Mouse (Mus musculus) forebrain, embryonic 13.5 days (tissue): ENCODE results near the gene Stac. TPM values are rescaled to one million over a fixed set of nuclear protein-coding genes. Genes with fewer than 3 reads are reported as not detected.

Experiments
- ATAC-seq: fragments of 200-750 bp; cut with Nextera tagmentation; 2 replicates; pipeline ENCODE4 v1.8.0; 2017
- H3K27ac ChIP-seq: fragments of 300-500 bp; sonication (generic); 2 replicates; pipeline ENCODE4 v1.5.1; 2015; ENCODE audit warnings: inconsistent platforms, mild to moderate bottlenecking, moderate library complexity
- H3K27me3 ChIP-seq: fragments of 300-500 bp; sonication (generic); 2 replicates; pipeline ENCODE4 v1.6.1; 2015; ENCODE audit warnings: mild to moderate bottlenecking, inconsistent platforms
- H3K36me3 ChIP-seq: fragments of 300-500 bp; sonication (generic); 2 replicates; pipeline ENCODE4 v1.6.1; 2015; ENCODE audit warnings: mild to moderate bottlenecking, inconsistent platforms; ENCODE audit not compliant: poor library complexity, severe bottlenecking
- H3K4me1 ChIP-seq: fragments of 300-500 bp; sonication (generic); 2 replicates; pipeline ENCODE4 v1.6.1; 2015; ENCODE audit warnings: inconsistent platforms
- H3K4me2 ChIP-seq: fragments of 300-500 bp; sonication (generic); 2 replicates; pipeline ENCODE4 v1.6.1; 2015; ENCODE audit warnings: inconsistent platforms, mild to moderate bottlenecking, moderate library complexity
- H3K4me3 ChIP-seq: fragments of 300-500 bp; sonication (generic); 2 replicates; pipeline ENCODE4 v1.5.1; 2015; ENCODE audit warnings: mild to moderate bottlenecking, inconsistent platforms
- H3K9ac ChIP-seq: fragments of 300-500 bp; sonication (generic); 2 replicates; pipeline ENCODE4 v1.6.1; 2015; ENCODE audit warnings: mild to moderate bottlenecking, inconsistent platforms
- H3K9me3 ChIP-seq: fragments of 300-500 bp; sonication (generic); replicated peaks from 2 replicates; pipeline ENCODE4 v1.6.1; 2016; ENCODE audit warnings: inconsistent platforms
- WGBS: fragments of 180-500 bp; shearing (Covaris S2); methylation state at CpG from one replicate; pipeline ENCODE4 v1.1.7; 2015; 5-methylcytosine and 5-hydroxymethylcytosine counted together
- polyA plus RNA-seq: library from polyadenylated mRNA; unstranded; fragments of >200 nt; fragmentation: Nextera tagmentation; extraction: Ambion mirVana; gene quantifications from 2 replicates; pipeline ENCODE4 v1.2.1, GENCODE M21; 2015

The Stac gene
- polyA plus RNA-seq, 1 experiment from 2014 or later, result 3.1 TPM

DNA sequence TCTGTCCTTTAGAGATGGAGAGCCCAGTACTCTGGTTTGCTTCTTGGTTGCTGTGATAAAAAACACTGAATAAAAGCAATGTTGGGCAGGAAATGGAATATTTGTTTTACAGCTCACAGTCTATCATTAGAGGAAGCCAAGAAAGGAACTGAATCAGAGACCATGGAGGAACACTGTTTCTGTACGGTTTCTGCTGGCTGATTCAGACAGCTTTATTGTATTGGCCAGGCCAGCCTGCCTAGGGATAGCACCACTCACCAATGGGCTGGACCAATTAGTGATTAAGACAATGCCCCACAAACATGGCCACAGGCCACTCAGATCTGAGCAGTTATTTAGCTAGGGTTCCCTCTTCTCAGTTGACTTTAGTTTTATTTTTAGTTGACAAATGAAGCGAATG is 6.0 kb downstream of the Stac start:
- no peak for ATAC-seq
- Histone ChIP-seq H3K4me3 (no peak overlapping the region), H3K4me2 (no peak overlapping the region), H3K9me3 (no peaks in the 10 kb centered on the region), H3K36me3 (no peaks in the 10 kb centered on the region), H3K9ac (no peak overlapping the region), H3K27ac (no peak overlapping the region), H3K27me3 (peaks cover 13% of the 10 kb centered on the region), H3K4me1 (0 out of 2 replicates have a peak, but pooled peaks cover 3% of the 10 kb centered on the region)
- 74% methylated on average over 2 of the region's 2 CpGs for WGBS

DNA sequence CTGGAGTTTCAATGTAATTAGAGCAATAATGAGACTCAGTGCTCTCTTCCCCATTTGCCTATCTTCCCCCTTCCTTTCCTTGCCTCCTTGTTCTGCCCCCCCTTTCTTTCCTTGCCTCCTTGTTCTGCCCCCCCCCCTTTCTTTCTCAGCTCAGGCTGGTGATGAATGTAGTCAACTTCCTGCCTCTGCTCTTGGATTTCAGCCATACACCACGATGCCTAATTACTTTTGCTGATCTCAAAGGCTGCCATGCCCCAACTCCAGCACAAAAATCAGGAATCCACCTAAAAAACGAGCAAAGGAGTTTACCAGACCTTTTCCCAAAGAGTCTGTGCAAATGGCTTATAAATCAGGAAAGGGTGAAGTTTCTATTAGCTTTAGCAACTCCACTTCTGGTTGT is 10.6 kb downstream of the Stac start:
- WGBS, result 18% methylated on average over 2 of the region's 2 CpGs

GRCm38 (mm10) chr9:111669816-111670215 is 20.3 kb downstream of the Stac start:
- no peak for ATAC-seq
- WGBS, result 88% methylated on average over 6 of the region's 6 CpGs

More for the DNA sequence above, 10.6 kb downstream of the Stac start:
- ATAC-seq, result no peak
- Histone ChIP-seq H3K4me1 (no peaks in the 10 kb centered on the region), H3K9ac (no peak overlapping the region), H3K36me3 (no peaks in the 10 kb centered on the region), H3K9me3 (no peaks in the 10 kb centered on the region), H3K4me2 (no peak overlapping the region), H3K27me3 (no peaks in the 10 kb centered on the region), H3K27ac (no peak overlapping the region), H3K4me3 (no peak overlapping the region)

GRCm38 (mm10) chr9:111655066-111655465 is 35.1 kb downstream of the Stac start:
- Histone ChIP-seq H3K27ac (no peak overlapping the region), H3K4me3 (no peak overlapping the region), H3K4me2 (no peak overlapping the region), H3K9me3 (no peaks in the 10 kb centered on the region), H3K9ac (no peak overlapping the region), H3K27me3 (no peaks in the 10 kb centered on the region), H3K4me1 (no peaks in the 10 kb centered on the region), H3K36me3 (no peaks in the 10 kb centered on the region)
- WGBS, result 87% methylated on average over 4 of the region's 4 CpGs
- ATAC-seq, result no peak

More at GRCm38 (mm10) chr9:111669816-111670215, 20.3 kb downstream of the Stac start:
- H3K9me3 ChIP-seq, result no peaks in the 10 kb centered on the region
- no peak overlapping the region for H3K27ac ChIP-seq
- no peak overlapping the region for H3K9ac ChIP-seq
- H3K4me1 ChIP-seq, result no peaks in the 10 kb centered on the region
- no peaks in the 10 kb centered on the region for H3K27me3 ChIP-seq
- H3K4me2 ChIP-seq, result no peak overlapping the region
- H3K36me3 ChIP-seq, result no peaks in the 10 kb centered on the region
- H3K4me3 ChIP-seq, result no peak overlapping the region

DNA sequence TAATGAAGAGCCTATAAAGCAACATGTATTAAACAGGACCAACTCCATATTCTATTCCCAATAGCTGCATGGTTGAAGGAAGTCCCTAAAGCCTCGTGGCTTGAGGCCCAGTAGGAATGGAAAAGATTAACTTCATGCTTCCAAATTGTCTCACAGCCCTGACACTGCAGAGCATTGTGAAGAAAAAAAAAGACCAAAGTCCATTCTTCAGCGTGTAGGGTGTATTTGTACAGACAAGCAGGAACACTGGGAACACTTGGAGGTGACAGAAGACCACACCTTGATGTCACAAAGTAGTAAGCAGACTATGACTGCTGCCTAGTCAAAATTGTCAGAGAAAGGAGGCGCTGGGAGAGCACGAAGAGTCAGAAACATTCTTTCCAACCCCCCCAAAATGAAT is 45.9 kb downstream of the Stac start:
- H3K9ac ChIP-seq, result no peak overlapping the region
- no peaks in the 10 kb centered on the region for H3K9me3 ChIP-seq
- no peak overlapping the region for H3K27ac ChIP-seq
- 82% methylated on average over 4 of the region's 4 CpGs for WGBS
- H3K27me3 ChIP-seq, result no peaks in the 10 kb centered on the region
- no peak overlapping the region for H3K4me3 ChIP-seq
- no peaks in the 10 kb centered on the region for H3K36me3 ChIP-seq
- H3K4me1 ChIP-seq, result no peaks in the 10 kb centered on the region
- H3K4me2 ChIP-seq, result no peak overlapping the region
- no peak for ATAC-seq

DNA sequence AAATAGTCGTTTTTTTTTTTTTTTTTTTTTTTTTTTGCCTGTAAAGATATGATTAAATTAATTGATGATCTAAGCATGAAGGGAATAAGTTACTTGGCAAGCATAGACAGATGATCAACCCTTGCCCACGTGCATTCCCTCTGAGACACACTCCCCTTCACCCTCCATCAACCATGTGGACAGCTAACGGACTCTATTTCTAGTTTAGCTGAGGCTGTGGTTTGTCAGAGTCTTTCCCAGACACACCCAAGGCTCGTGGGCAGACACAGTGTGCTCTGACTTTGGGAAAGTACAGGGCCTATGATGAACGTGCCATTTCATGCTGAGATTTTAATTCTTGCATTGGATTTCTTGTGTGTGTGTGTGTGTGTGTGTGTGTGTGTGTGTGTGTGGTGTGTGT is 46.8 kb downstream of the Stac start:
- Histone ChIP-seq H3K36me3 (no peaks in the 10 kb centered on the region), H3K27ac (no peak overlapping the region), H3K4me1 (0 out of 2 replicates have a peak, but pooled peaks cover 3% of the 10 kb centered on the region), H3K9me3 (no peaks in the 10 kb centered on the region), H3K4me3 (no peak overlapping the region), H3K27me3 (no peaks in the 10 kb centered on the region), H3K9ac (no peak overlapping the region), H3K4me2 (no peak overlapping the region)
- no peak for ATAC-seq
- 80% methylated on average over 5 of the region's 5 CpGs for WGBS

DNA sequence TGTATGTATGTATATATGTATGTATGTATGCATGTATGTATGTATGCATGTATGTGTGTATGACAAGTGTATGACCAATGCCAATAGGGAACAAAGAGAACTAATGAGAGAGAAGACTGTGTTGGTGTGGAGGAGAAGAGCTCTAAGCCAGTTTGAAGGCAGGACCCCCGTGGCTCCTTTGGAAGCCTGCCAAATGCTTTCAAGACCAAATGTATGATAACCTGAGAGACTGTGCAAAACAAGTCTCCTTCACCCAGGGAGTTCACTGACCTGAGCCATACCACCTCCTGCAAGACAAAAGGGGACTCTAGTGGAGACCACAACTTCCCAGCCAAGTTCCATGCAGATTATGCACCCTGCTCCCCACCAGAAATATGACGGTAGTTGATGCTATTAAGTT is 52.5 kb downstream of the Stac start:
- no peak for ATAC-seq
- Histone ChIP-seq H3K27ac (no peak overlapping the region), H3K9me3 (no peaks in the 10 kb centered on the region), H3K27me3 (no peaks in the 10 kb centered on the region), H3K9ac (no peak overlapping the region), H3K4me1 (peaks cover 13% of the 10 kb centered on the region), H3K4me3 (no peak overlapping the region), H3K4me2 (no peak overlapping the region), H3K36me3 (no peaks in the 10 kb centered on the region)
- 53% methylated on average over 2 of the region's 2 CpGs for WGBS

DNA sequence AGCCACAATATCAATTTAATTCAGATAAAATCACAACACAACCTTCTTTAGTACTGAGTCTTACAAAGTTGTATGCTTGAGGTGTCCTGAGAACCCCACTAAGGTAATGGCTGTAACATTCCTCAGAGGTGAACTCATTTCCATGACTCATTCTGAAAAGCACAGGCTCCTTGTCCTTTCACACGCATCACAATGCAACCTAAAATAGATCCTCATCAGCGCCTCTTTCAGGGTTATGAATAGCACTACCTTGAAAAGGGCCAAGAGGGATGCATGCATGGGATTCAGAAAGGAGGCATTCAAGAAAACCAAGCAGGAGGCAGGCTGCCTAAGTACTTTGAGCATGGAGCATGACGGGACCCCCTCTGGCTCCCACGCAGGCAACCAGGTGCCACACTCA is 57.3 kb downstream of the Stac start:
- H3K4me3 ChIP-seq, result no peak overlapping the region
- H3K36me3 ChIP-seq, result no peaks in the 10 kb centered on the region
- H3K9me3 ChIP-seq, result no peaks in the 10 kb centered on the region
- H3K27me3 ChIP-seq, result no peaks in the 10 kb centered on the region
- 21% methylated on average over 4 of the region's 4 CpGs for WGBS
- no peak; the same call in 1 of the 2 replicates for ATAC-seq
- no peak overlapping the region for H3K9ac ChIP-seq
- no peak overlapping the region for H3K27ac ChIP-seq
- no peak overlapping the region for H3K4me2 ChIP-seq
- peaks cover 9% of the 10 kb centered on the region for H3K4me1 ChIP-seq

GRCm38 (mm10) chr9:111621191-111621590 is 69.0 kb downstream of the Stac start:
- ATAC-seq, result no peak
- H3K4me3 ChIP-seq, result no peak overlapping the region
- H3K27me3 ChIP-seq, result no peaks in the 10 kb centered on the region
- no peak overlapping the region for H3K9ac ChIP-seq
- no peak overlapping the region for H3K27ac ChIP-seq
- no peak overlapping the region for H3K4me2 ChIP-seq
- WGBS, result 87% methylated on average over 2 of the region's 2 CpGs
- no peaks in the 10 kb centered on the region for H3K9me3 ChIP-seq
- H3K36me3 ChIP-seq, result no peaks in the 10 kb centered on the region
- 0 out of 2 replicates have a peak, but pooled peaks cover 5% of the 10 kb centered on the region for H3K4me1 ChIP-seq

DNA sequence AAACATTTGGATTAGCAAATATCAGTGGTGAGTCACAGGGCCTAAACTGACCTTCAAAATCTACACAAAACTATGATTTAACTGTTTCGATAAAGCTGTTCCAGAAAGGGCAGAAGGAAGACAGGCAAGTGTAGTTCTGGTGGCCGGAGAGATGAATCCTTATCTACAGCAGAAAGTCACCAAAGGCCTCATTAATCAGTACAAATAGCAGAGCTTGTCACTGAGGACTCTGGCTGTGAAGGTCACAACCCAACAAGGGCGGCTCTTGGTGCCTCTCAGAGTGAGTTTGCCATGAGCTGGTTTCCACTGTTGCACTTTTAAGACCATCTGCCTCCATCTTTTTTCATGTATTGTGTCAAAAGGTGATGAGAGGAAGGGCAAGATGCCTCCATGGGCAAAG is 78.8 kb downstream of the Stac start:
- H3K36me3 ChIP-seq, result no peaks in the 10 kb centered on the region
- no peak overlapping the region for H3K27ac ChIP-seq
- no peak overlapping the region for H3K4me2 ChIP-seq
- H3K4me1 ChIP-seq, result no peaks in the 10 kb centered on the region
- H3K4me3 ChIP-seq, result no peak overlapping the region
- no peak overlapping the region for H3K9ac ChIP-seq
- H3K27me3 ChIP-seq, result no peaks in the 10 kb centered on the region
- no peaks in the 10 kb centered on the region for H3K9me3 ChIP-seq
- ATAC-seq, result no peak
- WGBS, result 90% methylated on average over 3 of the region's 3 CpGs

- no peaks in the 10 kb centered on the region for H3K4me1 ChIP-seq
- no peak overlapping the region for H3K4me2 ChIP-seq
- no peak overlapping the region for H3K4me3 ChIP-seq
- no peak for ATAC-seq
- WGBS, result 85% methylated on average over 6 of the region's 6 CpGs
- H3K27ac ChIP-seq, result no peak overlapping the region
- no peaks in the 10 kb centered on the region for H3K27me3 ChIP-seq
- no peak overlapping the region for H3K9ac ChIP-seq
- H3K9me3 ChIP-seq, result no peaks in the 10 kb centered on the region
- no peaks in the 10 kb centered on the region for H3K36me3 ChIP-seq
Measured at GRCm38 (mm10) chr9:111608762-111609161, 81.4 kb downstream of the Stac start.

GRCm38 (mm10) chr9:111606603-111607002 is 83.5 kb downstream of the Stac start:
- Histone ChIP-seq H3K9me3 (no peaks in the 10 kb centered on the region), H3K27ac (no peak overlapping the region), H3K9ac (no peak overlapping the region), H3K4me1 (no peaks in the 10 kb centered on the region), H3K4me2 (no peak overlapping the region), H3K27me3 (no peaks in the 10 kb centered on the region), H3K36me3 (no peaks in the 10 kb centered on the region), H3K4me3 (no peak overlapping the region)
- ATAC-seq, result no peak
- WGBS, result 81% methylated on average over 8 of the region's 8 CpGs

- ATAC-seq, result no peak
- H3K4me3 ChIP-seq, result no peak overlapping the region
- no peak overlapping the region for H3K9ac ChIP-seq
- no peak overlapping the region for H3K27ac ChIP-seq
- H3K9me3 ChIP-seq, result no peaks in the 10 kb centered on the region
- H3K4me2 ChIP-seq, result no peak overlapping the region
- WGBS, result 83% methylated on average over 2 of the region's 2 CpGs
- no peaks in the 10 kb centered on the region for H3K27me3 ChIP-seq
- H3K4me1 ChIP-seq, result no peaks in the 10 kb centered on the region
- no peaks in the 10 kb centered on the region for H3K36me3 ChIP-seq
Measured at GRCm38 (mm10) chr9:111587527-111587926, 102.6 kb downstream of the Stac start.
